Mouse (Mus musculus): Measurements from ENCODE around the gene Met. TPM values are rescaled to one million over a fixed set of nuclear protein-coding genes. Genes with fewer than 3 reads are reported as not detected.

Met gene
- polyA plus RNA-seq, 2 experiments: 4.3 to 5.9 TPM

- Histone ChIP-seq H3K27me3 (ENCODE audit: control insufficient read depth, insufficient read depth, low read length) (no peaks in the 10 kb centered on the region), H3K4me2 (replicated peaks; ENCODE audit: low read depth, low read length, severe bottlenecking) (no peak overlapping the region), H3K4me1 (ENCODE audit: control insufficient read depth, insufficient read depth, low read length) (peaks cover 7% of the 10 kb centered on the region; the same call in 1 of the 2 replicates), H3K27ac (replicated peaks; ENCODE audit: low read depth, low read length) (no peak overlapping the region), H3K9ac (ENCODE audit: low read depth, low read length, severe bottlenecking) (no peak overlapping the region), H3K4me3 (replicated peaks; ENCODE audit: low read length) (no peak overlapping the region), H3K9me3 (ENCODE audit: control insufficient read depth, low read length) (no peaks in the 10 kb centered on the region), H3K36me3 (ENCODE audit: control insufficient read depth, insufficient read depth, low read length) (no peaks in the 10 kb centered on the region)
- TF ChIP-seq POLR2A (IDR thresholded peaks at IDR 0.05; ENCODE audit: borderline replicate concordance, extremely low read depth, insufficient read depth, insufficient read length): no peak
- DNase-seq (ENCODE audit: low spot score) (no peak), ATAC-seq (ENCODE audit: low FRiP score, low read depth) (no peak)
- 42% methylated on average over 9 of the region's 9 CpGs for WGBS
These were observed 81.9 kb downstream of the Met start for GRCm38 (mm10) chr6:17545480-17545879.

GRCm38 (mm10) chr6:17546341-17546740 is 82.7 kb downstream of the Met start:
- no peaks in the 10 kb centered on the region for H3K27me3 ChIP-seq (ENCODE audit: control insufficient read depth, insufficient read depth, low read length)
- no peak overlapping the region for H3K27ac ChIP-seq (replicated peaks; ENCODE audit: low read depth, low read length)
- no peak overlapping the region for H3K4me2 ChIP-seq (replicated peaks; ENCODE audit: low read depth, low read length, severe bottlenecking)
- TF ChIP-seq POLR2A (IDR thresholded peaks at IDR 0.05; ENCODE audit: borderline replicate concordance, extremely low read depth, insufficient read depth, insufficient read length): no peak
- ATAC-seq (ENCODE audit: low FRiP score, low read depth) (no peak), DNase-seq (ENCODE audit: low spot score) (no peak)
- no peaks in the 10 kb centered on the region for H3K36me3 ChIP-seq (ENCODE audit: control insufficient read depth, insufficient read depth, low read length)
- H3K9ac ChIP-seq (ENCODE audit: low read depth, low read length, severe bottlenecking): no peak overlapping the region
- WGBS: 63% methylated on average over 9 of the region's 9 CpGs
- H3K4me1 ChIP-seq (ENCODE audit: control insufficient read depth, insufficient read depth, low read length): peaks cover 7% of the 10 kb centered on the region; the same call in 1 of the 2 replicates
- H3K9me3 ChIP-seq (ENCODE audit: control insufficient read depth, low read length): no peaks in the 10 kb centered on the region
- no peak overlapping the region for H3K4me3 ChIP-seq (replicated peaks; ENCODE audit: low read length)

GRCm38 (mm10) chr6:17546825-17547224 is 83.2 kb downstream of the Met start:
- DNase-seq (ENCODE audit: low spot score): no peak
- Histone ChIP-seq H3K9ac (ENCODE audit: low read depth, low read length, severe bottlenecking) (no peak overlapping the region), H3K36me3 (ENCODE audit: control insufficient read depth, insufficient read depth, low read length) (no peaks in the 10 kb centered on the region), H3K27me3 (ENCODE audit: control insufficient read depth, insufficient read depth, low read length) (no peaks in the 10 kb centered on the region), H3K27ac (replicated peaks; ENCODE audit: low read depth, low read length) (no peak overlapping the region), H3K9me3 (ENCODE audit: control insufficient read depth, low read length) (no peaks in the 10 kb centered on the region), H3K4me1 (ENCODE audit: control insufficient read depth, insufficient read depth, low read length) (peaks cover 7% of the 10 kb centered on the region; the same call in 1 of the 2 replicates), H3K4me2 (replicated peaks; ENCODE audit: low read depth, low read length, severe bottlenecking) (no peak overlapping the region), H3K4me3 (replicated peaks; ENCODE audit: low read length) (no peak overlapping the region)
- TF ChIP-seq POLR2A (IDR thresholded peaks at IDR 0.05; ENCODE audit: borderline replicate concordance, extremely low read depth, insufficient read depth, insufficient read length): no peak
- ATAC-seq (ENCODE audit: low FRiP score, low read depth): no peak
- WGBS: 35% methylated on average over 5 of the region's 5 CpGs

- TF ChIP-seq POLR2A (IDR thresholded peaks at IDR 0.05; ENCODE audit: borderline replicate concordance, extremely low read depth, insufficient read depth, insufficient read length): no peak
These were observed 85.2 kb downstream of the Met start for GRCm38 (mm10) chr6:17548786-17549185.

GRCm38 (mm10) chr6:17549645-17550044 is 86.0 kb downstream of the Met start:
- H3K4me1 ChIP-seq (ENCODE audit: control insufficient read depth, insufficient read depth, low read length): peaks cover 7% of the 10 kb centered on the region; the same call in 1 of the 2 replicates

More at GRCm38 (mm10) chr6:17548786-17549185, 85.2 kb downstream of the Met start:
- Histone ChIP-seq H3K27me3 (ENCODE audit: control insufficient read depth, insufficient read depth, low read length) (no peaks in the 10 kb centered on the region), H3K27ac (replicated peaks; ENCODE audit: low read depth, low read length) (no peak overlapping the region), H3K9ac (ENCODE audit: low read depth, low read length, severe bottlenecking) (no peak overlapping the region), H3K4me1 (ENCODE audit: control insufficient read depth, insufficient read depth, low read length) (peaks cover 7% of the 10 kb centered on the region; the same call in 1 of the 2 replicates), H3K4me2 (replicated peaks; ENCODE audit: low read depth, low read length, severe bottlenecking) (no peak overlapping the region), H3K36me3 (ENCODE audit: control insufficient read depth, insufficient read depth, low read length) (no peaks in the 10 kb centered on the region), H3K9me3 (ENCODE audit: control insufficient read depth, low read length) (no peaks in the 10 kb centered on the region), H3K4me3 (replicated peaks; ENCODE audit: low read length) (no peak overlapping the region)
- ATAC-seq (ENCODE audit: low FRiP score, low read depth) (no peak), DNase-seq (ENCODE audit: low spot score) (no peak)
- 86% methylated on average over 4 of the region's 4 CpGs for WGBS

GRCm38 (mm10) chr6:17554263-17554662 is 90.7 kb downstream of the Met start:
- DNase-seq (ENCODE audit: low spot score): no peak
- 71% methylated on average over 7 of the region's 7 CpGs for WGBS
- H3K27ac ChIP-seq (replicated peaks; ENCODE audit: low read depth, low read length): no peak overlapping the region
- no peaks in the 10 kb centered on the region for H3K36me3 ChIP-seq (ENCODE audit: control insufficient read depth, insufficient read depth, low read length)
- no peak overlapping the region for H3K9ac ChIP-seq (ENCODE audit: low read depth, low read length, severe bottlenecking)
- TF ChIP-seq POLR2A (IDR thresholded peaks at IDR 0.05; ENCODE audit: borderline replicate concordance, extremely low read depth, insufficient read depth, insufficient read length): no peak
- no peak for ATAC-seq (ENCODE audit: low FRiP score, low read depth)
- H3K4me1 ChIP-seq (ENCODE audit: control insufficient read depth, insufficient read depth, low read length): no peaks in the 10 kb centered on the region
- no peak overlapping the region for H3K4me2 ChIP-seq (replicated peaks; ENCODE audit: low read depth, low read length, severe bottlenecking)
- H3K9me3 ChIP-seq (ENCODE audit: control insufficient read depth, low read length): no peaks in the 10 kb centered on the region
- no peak overlapping the region for H3K4me3 ChIP-seq (replicated peaks; ENCODE audit: low read length)
- no peaks in the 10 kb centered on the region for H3K27me3 ChIP-seq (ENCODE audit: control insufficient read depth, insufficient read depth, low read length)

More at GRCm38 (mm10) chr6:17549645-17550044, 86.0 kb downstream of the Met start:
- Histone ChIP-seq H3K27me3 (ENCODE audit: control insufficient read depth, insufficient read depth, low read length) (no peaks in the 10 kb centered on the region), H3K9me3 (ENCODE audit: control insufficient read depth, low read length) (no peaks in the 10 kb centered on the region), H3K4me2 (replicated peaks; ENCODE audit: low read depth, low read length, severe bottlenecking) (no peak overlapping the region), H3K9ac (ENCODE audit: low read depth, low read length, severe bottlenecking) (no peak overlapping the region), H3K4me3 (replicated peaks; ENCODE audit: low read length) (no peak overlapping the region), H3K27ac (replicated peaks; ENCODE audit: low read depth, low read length) (no peak overlapping the region), H3K36me3 (ENCODE audit: control insufficient read depth, insufficient read depth, low read length) (no peaks in the 10 kb centered on the region)
- 89% methylated on average over 3 of the region's 3 CpGs for WGBS
- no peak for DNase-seq (ENCODE audit: low spot score)
- ATAC-seq (ENCODE audit: low FRiP score, low read depth): no peak
- no peak for TF ChIP-seq POLR2A (IDR thresholded peaks at IDR 0.05; ENCODE audit: borderline replicate concordance, extremely low read depth, insufficient read depth, insufficient read length)
